Mouse (Mus musculus) heart, adult 18-20 months (tissue): ENCODE data around the gene Khdrbs1. TPM values are rescaled to one million over a fixed set of nuclear protein-coding genes. Genes with fewer than 3 reads are reported as not detected.
"Not testable (repeated sequence)": the region's sequence is repeated elsewhere in the genome, so short reads cannot be mapped to it uniquely, and the experiment has no call there.

Source experiments
- DNase-seq, 2 experiments: peaks; one replicate each; pipeline ENCODE4 v3.0.0; 2021 to 2022; ENCODE audit warnings: mixed read lengths in 1 of 2
- total RNA-seq, 2 experiments: library from RNA; stranded (reverse); gene quantifications; 2 replicates each; pipeline ENCODE4 v1.2.3; 2021

Gene Khdrbs1
- total RNA-seq, 2 experiments from 2014 or later = 34.3 to 38.7 TPM

DNA sequence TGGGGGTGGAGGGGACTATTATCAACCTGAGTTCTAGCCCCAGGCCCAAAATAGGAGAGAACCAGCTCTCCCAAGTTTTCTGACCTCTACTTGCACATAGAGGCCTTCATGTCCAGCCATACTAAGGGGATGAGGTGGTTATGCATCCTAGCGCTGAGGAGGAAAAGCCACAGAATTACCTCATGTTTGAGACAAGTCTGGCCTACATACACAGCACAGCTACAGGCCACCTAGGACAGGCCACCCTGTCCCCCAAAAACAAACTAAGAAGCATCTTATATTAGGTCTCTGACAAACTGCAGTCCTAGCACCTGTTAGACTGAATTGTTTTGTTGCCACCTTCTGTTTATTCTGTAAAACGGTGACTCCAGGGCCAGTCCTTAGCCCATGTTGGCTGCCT, 1.4 kb upstream of the Khdrbs1 start:
- DNase-seq = no peak

DNA sequence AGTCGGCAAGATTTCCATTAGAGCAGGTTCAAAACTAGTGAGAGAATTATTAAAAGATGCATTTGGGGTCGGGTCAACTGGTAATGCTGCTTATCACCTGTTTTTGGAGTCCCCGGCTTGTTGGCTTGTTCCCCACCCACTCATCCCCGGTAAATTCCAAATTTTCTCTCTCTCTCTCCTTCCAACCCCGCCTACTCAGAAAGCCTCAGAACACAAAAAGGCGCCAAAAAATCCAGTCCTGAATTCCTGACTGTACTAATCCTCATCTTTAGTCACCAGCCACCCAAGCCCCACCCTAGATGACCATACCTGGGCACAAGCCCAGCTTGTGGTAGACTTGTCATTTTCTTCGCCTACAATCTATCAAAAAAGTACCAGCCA, 897 bp upstream of the Khdrbs1 start:
- DNase-seq = peak in 1 of 2 experiments; percentile 27

- DNase-seq = no peak
Measured at GRCm38 (mm10) chr4:129741974-129742231, 200 bp downstream of the Khdrbs1 start.

DNA sequence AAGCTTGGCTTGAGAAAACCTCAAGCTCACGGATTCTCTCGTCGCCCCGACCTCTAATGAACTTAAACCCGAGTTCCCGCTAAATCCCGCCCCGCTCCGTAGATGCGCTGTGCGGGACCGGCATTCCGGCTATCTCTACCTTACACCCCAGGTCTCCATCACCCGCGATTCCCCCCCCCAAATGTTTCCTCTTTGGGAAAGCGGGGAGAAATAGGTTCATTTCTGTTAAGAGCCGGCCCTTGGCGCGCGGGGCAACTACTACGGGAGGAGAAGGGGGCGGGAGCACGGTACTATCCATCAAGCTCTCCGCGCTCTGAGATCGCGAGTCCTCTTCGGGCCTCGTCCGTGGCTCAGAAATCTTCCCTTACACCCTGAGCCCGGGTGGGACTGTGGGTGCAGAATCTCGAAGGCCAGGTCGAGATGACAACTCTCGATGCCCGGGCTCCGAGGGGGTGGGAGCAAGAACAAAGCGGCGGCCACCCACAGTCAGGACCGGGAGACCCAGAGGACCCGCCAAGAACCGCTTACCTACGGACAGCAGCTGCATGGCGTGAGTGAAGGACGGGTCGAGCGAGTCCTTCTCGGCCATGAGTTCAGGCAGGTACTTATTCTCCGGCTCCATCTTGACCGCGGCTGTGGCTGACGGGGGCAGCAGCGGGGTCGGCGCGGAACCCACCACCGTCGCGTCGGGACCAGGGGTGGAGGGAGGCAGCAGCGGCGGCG, 691 bp downstream of the Khdrbs1 start:
- DNase-seq = peak; percentile 33 to 63

- no peak for DNase-seq
Measured at GRCm38 (mm10) chr4:129739111-129739645, 2.9 kb downstream of the Khdrbs1 start.

DNA sequence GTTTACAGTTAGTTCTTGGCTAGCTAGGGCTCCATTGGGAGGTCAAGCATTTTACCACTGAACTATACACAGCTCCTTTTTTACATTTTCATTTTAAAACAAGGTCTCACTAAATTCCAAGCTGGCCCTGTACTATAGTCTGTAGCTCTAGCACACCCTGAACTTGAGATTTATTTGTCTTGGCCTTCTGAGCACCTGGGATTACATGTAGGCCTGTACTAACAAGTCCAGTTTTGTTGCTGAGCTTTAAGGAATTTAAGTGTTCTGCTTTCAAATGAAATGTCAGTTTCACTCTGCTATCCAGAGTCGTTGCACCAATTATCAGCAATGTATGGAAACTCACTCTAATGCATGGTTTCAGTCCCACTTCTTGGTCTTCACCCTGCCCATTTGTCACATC, 5.9 kb downstream of the Khdrbs1 start:
- DNase-seq = no peak

- DNase-seq = not testable (repeated sequence)
Measured at GRCm38 (mm10) chr4:129735485-129735884, 6.6 kb downstream of the Khdrbs1 start.

DNA sequence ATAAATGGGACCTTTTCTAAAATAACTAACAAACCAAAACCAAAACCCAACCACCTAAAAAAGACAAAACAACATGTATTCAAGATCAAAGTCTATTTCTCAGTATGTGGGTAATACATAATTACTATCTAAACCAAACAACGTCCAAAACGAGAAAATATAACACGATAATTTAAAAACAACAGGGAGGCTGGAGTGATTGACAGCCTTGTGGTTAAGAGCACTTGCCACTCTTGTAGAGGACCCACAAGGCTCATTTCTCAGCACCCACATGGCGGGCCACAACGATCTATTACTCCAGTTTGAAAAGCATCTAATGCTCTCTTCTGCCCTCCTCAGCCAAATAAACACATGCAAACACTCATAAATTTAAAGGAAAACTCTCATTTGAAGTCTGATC, 10.7 kb downstream of the Khdrbs1 start:
- DNase-seq = no peak

DNA sequence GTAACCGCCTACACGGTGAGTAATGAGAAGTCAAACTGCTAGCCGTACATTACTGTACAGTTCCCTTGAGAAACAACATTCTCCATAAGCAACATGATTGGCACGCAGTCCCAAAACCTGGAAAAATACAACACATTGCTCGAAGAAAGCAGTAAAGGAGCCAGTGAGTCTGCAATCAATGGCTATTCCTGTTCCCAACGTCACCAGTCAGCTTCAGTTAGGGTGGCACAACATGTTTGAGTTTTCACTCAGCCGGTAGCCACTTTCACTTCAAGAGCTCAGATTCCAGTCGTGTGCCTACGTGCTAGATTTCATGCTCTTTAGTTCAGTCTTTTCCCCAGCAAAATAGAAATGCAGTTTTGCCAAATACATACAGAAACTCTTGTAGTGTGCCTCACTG, 25.8 kb downstream of the Khdrbs1 start:
- no peak for DNase-seq

DNA sequence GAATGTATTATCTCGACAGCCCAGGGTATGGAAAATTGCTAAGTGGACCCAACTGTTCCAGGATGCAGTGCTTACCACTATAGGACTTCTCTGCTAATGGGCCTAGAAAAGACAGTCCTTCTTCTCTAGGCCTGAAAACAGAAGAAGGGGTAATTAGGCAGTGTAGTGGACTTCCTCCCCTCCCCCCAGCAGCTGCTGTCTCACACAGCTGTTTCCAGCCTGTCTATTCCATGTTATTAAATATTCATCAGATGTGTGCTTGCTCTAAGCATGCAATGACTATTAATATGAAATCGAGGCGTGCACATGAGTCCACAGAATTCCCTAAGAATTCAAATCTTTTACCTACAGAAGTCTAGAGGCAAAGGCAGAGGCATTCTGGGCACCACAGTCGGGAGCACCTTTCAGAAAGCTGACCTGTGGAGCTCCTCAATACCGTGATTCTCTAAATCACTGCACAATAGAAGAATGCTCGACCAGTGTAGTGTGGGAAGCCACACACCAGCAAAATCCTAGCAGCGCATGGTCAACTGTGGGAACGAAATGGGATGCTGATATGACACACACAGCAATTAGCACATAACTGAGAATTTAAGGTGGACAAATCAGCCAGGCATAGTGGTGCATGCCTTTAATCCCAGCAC, 32.5 kb downstream of the Khdrbs1 start:
- no peak for DNase-seq

DNA sequence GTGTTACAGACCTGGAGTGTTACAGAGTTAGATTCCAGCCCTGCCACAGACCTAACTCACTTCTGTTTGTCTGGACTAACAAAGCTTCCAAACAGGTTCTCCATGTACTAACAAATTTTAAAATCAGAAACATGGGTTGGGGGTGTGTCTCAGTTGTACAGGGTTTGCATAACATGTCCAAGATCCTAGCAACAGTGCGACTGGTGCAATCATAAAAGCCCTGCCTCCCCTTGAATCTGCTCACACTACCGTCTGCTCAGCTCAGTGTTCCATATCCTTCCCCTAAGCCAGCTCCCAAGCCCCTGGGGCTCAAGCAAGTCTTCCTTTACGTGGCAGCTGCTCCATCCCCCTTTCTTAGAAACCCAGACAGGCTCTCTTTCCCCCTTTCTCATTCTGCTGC, 35.4 kb downstream of the Khdrbs1 start:
- DNase-seq = no peak

DNA sequence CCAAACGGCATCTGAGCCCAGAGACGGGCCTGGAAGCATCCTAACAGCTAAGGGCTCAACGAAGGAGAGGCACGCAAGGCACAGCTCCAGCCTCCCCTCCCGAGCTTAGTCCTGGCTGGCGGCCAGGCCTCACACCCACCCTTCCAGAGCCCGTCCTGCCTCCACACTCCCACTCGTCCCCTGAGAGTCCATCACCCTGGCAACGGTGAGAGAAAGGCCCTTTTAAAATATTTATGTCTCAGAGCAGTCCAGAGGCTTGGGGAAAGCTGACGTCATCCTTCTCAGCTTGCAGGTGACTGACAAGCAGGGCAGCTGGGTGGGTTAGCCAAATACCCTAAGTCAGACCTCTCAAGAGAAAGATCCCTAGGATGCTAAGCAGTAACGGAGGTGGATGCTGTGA, 39.6 kb downstream of the Khdrbs1 start:
- peak; percentile 62 to 70 for DNase-seq

- peak; percentile 85 to 95 for DNase-seq
Measured at GRCm38 (mm10) chr4:129701503-129702377, 40.4 kb downstream of the Khdrbs1 start.

DNA sequence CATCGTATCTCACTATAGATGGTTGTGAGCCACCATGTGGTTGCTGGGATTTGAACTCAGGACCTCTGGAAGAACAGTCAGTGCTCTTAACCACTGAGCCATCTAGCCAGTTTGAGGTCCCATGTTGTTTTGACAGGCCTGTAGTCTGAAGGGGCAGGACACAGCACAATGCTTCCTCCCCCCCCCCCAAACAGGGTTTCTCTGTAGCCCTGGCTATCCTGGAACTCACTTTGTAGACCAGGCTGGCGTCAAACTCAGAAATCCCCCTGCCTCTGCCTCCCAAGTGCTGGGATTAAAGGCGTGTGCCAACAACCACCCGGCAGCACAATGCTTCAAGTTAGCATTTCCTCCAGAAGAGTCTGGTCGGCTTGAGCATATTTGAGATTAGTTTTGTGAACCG, 41.4 kb downstream of the Khdrbs1 start:
- not testable (repeated sequence) for DNase-seq

DNA sequence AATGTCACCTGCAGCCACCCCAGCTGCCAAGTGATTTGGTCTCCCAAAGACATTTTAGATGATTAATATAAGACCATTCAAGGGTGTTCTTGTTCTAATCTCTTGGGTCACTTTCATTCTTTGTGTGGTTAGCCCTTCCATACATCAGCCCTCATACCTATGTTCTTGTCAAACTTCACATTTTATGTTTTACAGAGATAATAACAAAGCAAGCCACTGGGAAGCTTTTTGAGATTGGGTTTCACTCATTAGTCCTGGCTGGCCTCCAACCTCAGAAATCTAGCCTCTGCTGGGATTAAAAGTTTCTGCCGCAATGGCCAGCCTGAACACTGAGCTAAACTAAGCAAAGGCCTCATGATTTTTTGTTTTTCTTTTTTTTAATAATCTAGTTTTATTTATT, 41.9 kb downstream of the Khdrbs1 start:
- DNase-seq = no peak

DNA sequence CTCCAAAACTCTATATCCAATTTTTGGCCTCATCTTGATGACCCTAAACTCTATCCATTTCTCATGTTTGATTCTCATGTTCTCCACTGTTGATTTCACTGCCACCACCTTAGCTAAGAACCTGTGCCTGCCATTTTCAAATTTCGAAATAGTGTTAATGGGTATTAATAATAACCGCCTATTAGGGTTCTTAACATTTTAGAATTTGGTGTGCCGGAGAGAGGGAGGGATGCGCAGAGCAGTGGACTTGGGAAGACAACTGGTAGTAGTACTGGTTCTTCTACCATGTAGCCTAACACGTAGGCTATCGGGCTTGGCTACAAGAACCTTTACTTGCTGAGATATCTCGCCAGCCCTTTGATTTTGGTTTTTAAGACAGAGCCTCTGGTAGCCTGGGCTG, 44.9 kb downstream of the Khdrbs1 start:
- no peak for DNase-seq

- peak; percentile 93 to 95 for DNase-seq
Measured at GRCm38 (mm10) chr4:129696158-129696985, 45.7 kb downstream of the Khdrbs1 start, which contains the start of gene Tmem39b. Gene Tmem39b, minus strand, starts transcription at chr4:129696838.

- no peak for DNase-seq
Measured at GRCm38 (mm10) chr4:129695815-129696157, 46.3 kb downstream of the Khdrbs1 start.

- DNase-seq = no peak
Measured at GRCm38 (mm10) chr4:129684531-129684930, 57.6 kb downstream of the Khdrbs1 start.

GRCm38 (mm10) chr4:129683901-129684493, 58.1 kb downstream of the Khdrbs1 start:
- no peak for DNase-seq

GRCm38 (mm10) chr4:129681837-129682236, 60.3 kb downstream of the Khdrbs1 start:
- no peak for DNase-seq
